Mouse (Mus musculus) CD8-positive naive resting alpha-beta T cell, adult 2 months (primary cell): ENCODE data around the gene Arid3a.

Experiments used
- DNase-seq, 2 experiments: peaks; one replicate each; pipeline ENCODE4 v3.0.0; 2022; ENCODE audit warnings: low read depth in 2 of 2, low spot score in 2 of 2

Gene Arid3a

GRCm38 (mm10) chr10:79991548-79991947 is 64.7 kb downstream of the Arid3a start:
- no peak for DNase-seq

- DNase-seq, result peak in 1 of 2 experiments; percentile 47
Measured at GRCm38 (mm10) chr10:79994397-79995115, 67.7 kb downstream of the Arid3a start.

DNA sequence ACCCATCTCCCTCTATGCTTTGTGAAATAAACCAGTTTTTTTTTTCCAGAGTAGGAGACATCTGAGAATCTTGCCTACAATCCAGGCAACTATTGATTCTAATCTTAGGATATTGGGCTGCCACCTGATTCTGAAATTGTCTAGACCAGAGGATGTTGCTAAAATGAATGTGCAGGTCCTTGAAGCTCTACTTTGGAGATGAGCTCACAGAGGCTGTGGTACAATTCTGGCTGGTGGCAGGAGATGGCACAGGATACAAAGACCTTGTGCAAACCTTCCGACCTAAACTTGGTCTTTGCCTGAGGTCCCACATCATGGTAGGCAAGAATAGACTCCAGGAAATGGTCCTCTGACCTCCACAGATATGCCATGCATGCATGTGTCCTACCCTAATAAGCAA is 68.8 kb downstream of the Arid3a start:
- DNase-seq, result no peak

- DNase-seq, result peak; percentile 90 to 94
Measured at GRCm38 (mm10) chr10:79996272-79997033, 69.6 kb downstream of the Arid3a start, which contains the start of gene Abca7. TSS of gene Abca7 (plus strand) at chr10:79996494.

DNA sequence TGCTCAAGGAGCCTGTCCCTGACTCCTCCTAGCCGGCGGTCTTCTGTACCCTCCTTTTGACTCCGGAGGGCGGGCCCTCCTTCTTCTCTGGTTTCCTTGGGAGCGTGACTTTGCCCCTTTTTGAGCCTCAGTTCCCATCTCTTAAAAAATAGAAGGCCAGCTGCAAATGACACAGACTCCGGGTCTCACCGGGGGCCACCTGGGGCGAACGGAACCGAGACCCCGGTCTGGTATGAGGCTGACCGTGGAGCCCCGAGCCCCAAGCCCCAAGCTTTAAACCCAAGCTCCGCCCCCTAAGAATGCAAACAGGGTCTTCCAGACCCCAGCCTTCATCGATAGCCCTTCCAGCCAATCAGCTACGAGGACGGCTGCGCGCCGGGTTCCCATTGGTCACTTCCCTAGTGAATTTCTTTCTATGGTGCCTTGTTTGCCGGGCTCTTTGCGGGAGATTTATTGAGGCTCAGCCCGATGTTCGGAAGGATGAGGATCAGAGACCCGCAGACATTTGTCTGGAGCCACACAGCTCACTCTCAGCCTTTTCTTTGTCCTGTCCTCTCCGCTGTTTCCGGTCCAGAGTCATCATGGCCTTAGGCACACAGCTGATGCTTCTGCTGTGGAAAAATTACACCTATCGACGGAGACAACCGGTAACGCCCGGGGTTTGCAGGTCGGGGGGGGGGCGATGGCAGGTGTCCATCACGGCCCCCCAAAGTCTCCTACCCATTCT is 70.4 kb downstream of the Arid3a start:
- no peak for DNase-seq

- DNase-seq, result no peak
Measured at GRCm38 (mm10) chr10:79997819-79998218, 71.0 kb downstream of the Arid3a start.

- DNase-seq, result no peak
Measured at GRCm38 (mm10) chr10:80001945-80002344, 75.1 kb downstream of the Arid3a start.

GRCm38 (mm10) chr10:80002829-80003228 is 76.0 kb downstream of the Arid3a start:
- no peak for DNase-seq

GRCm38 (mm10) chr10:80003374-80004232 is 76.8 kb downstream of the Arid3a start:
- no peak for DNase-seq

- no peak for DNase-seq
Measured at GRCm38 (mm10) chr10:80004233-80004705, 77.4 kb downstream of the Arid3a start.
